Mouse (Mus musculus): ENCODE data around the gene Zfp746.

The Zfp746 gene

GRCm38 (mm10) chr6:48086471-48086878 lies at the start of gene Zfp746:
Gene Zfp746 (minus strand): TSS chr6:48086593.
- peak; percentile 94 for DNase-seq (ENCODE audit: low read depth, low spot score)

- peak; percentile 86 for DNase-seq (ENCODE audit: low read depth, low spot score)
Measured at GRCm38 (mm10) chr6:48121092-48121491, 34.7 kb upstream of the Zfp746 start.

- no peak for DNase-seq (ENCODE audit: low read depth, low spot score)
Measured at GRCm38 (mm10) chr6:48116036-48116435, 29.6 kb upstream of the Zfp746 start.

GRCm38 (mm10) chr6:48086957-48087715 lies 743 bp upstream of the Zfp746 start:
- peak; percentile 36 for DNase-seq (ENCODE audit: low read depth, low spot score)

GRCm38 (mm10) chr6:48085521-48086404 lies 630 bp downstream of the Zfp746 start:
- peak; percentile 75 for DNase-seq (ENCODE audit: low read depth, low spot score)

GRCm38 (mm10) chr6:48083733-48084191 lies 2.6 kb downstream of the Zfp746 start:
- no peak for DNase-seq (ENCODE audit: low read depth, low spot score)

- no peak for DNase-seq (ENCODE audit: low read depth, low spot score)
Measured at GRCm38 (mm10) chr6:48081952-48082351, 4.4 kb downstream of the Zfp746 start.

GRCm38 (mm10) chr6:48081021-48081420 lies 5.4 kb downstream of the Zfp746 start:
- DNase-seq (ENCODE audit: low read depth, low spot score): no peak

- no peak for DNase-seq (ENCODE audit: low read depth, low spot score)
Measured at GRCm38 (mm10) chr6:48073316-48073715, 13.1 kb downstream of the Zfp746 start.

GRCm38 (mm10) chr6:48067492-48067891 lies 18.9 kb downstream of the Zfp746 start:
- DNase-seq (ENCODE audit: low read depth, low spot score): no peak

GRCm38 (mm10) chr6:48065587-48066075 lies 20.8 kb downstream of the Zfp746 start:
- DNase-seq (ENCODE audit: low read depth, low spot score): peak; percentile 70

GRCm38 (mm10) chr6:48064451-48064850 lies 21.9 kb downstream of the Zfp746 start:
- peak; percentile 31 for DNase-seq (ENCODE audit: low read depth, low spot score)

- DNase-seq (ENCODE audit: low read depth, low spot score): peak; percentile 47
Measured at GRCm38 (mm10) chr6:48063940-48064339, 22.5 kb downstream of the Zfp746 start.

- DNase-seq (ENCODE audit: low read depth, low spot score): no peak
Measured at GRCm38 (mm10) chr6:48060895-48061294, 25.5 kb downstream of the Zfp746 start.

GRCm38 (mm10) chr6:48060421-48060820 lies 26.0 kb downstream of the Zfp746 start:
- no peak for DNase-seq (ENCODE audit: low read depth, low spot score)

GRCm38 (mm10) chr6:48052136-48052535 lies 34.3 kb downstream of the Zfp746 start:
- no peak for DNase-seq (ENCODE audit: low read depth, low spot score)

- no peak for DNase-seq (ENCODE audit: low read depth, low spot score)
Measured at GRCm38 (mm10) chr6:48051666-48052065, 34.7 kb downstream of the Zfp746 start.

- no peak for DNase-seq (ENCODE audit: low read depth, low spot score)
Measured at GRCm38 (mm10) chr6:48049273-48050065, 36.9 kb downstream of the Zfp746 start.

GRCm38 (mm10) chr6:48048426-48049272 lies 37.7 kb downstream of the Zfp746 start, which contains the start of gene Zfp777:
Gene Zfp777 (minus strand): TSS chr6:48048911.
- peak; percentile 93 for DNase-seq (ENCODE audit: low read depth, low spot score)

Measured in ZHBTc4 (cell line).